In genomic region chr10:83219729-83220128, GRCm38 (mm10) we compare ENCODE assay signal across 8 mouse cellular contexts.
DNase-seq lines count a peak whose midpoint lies in the region.

No protein-coding gene starts in this region.

- 29% methylated on average over 12 of the region's 12 CpGs for WGBS in heart, embryonic 10.5 days

- H3K4me3 ChIP-seq in heart, embryonic 10.5 days = no peak overlapping the region

- 0 out of 2 replicates have a peak, but pooled peaks cover 6% of the 10 kb centered on the region for H3K4me1 ChIP-seq in heart, embryonic 10.5 days

- DNase-seq in A20 (ENCODE audit: low read depth, low spot score) = peak; percentile 61
- DNase-seq in T-cell, adult 2 months (ENCODE audit: low spot score) = peak; percentile 17
- DNase-seq in cerebellum, postnatal 4 days (ENCODE audit: low spot score in 2 of 2) = peak; percentile 48 to 70
- DNase-seq in heart, embryonic 10.5 days (ENCODE audit: low spot score) = peak; percentile 82
- DNase-seq in kidney, postnatal 14 days = peak; percentile 58
- DNase-seq in lung, postnatal 10 days = peak; percentile 77
- peak; percentile 60 for DNase-seq in ovary, postnatal 14 days (ENCODE audit: low spot score)
- DNase-seq in thymus, postnatal 36 days = peak; percentile 45 to 52

- no peaks in the 10 kb centered on the region for H3K36me3 ChIP-seq in heart, embryonic 10.5 days

- no peak overlapping the region for H3K27ac ChIP-seq in heart, embryonic 10.5 days

- no peaks in the 10 kb centered on the region for H3K27me3 ChIP-seq in heart, embryonic 10.5 days (ENCODE audit: insufficient read depth, poor library complexity, severe bottlenecking)

- no peaks in the 10 kb centered on the region for H3K9me3 ChIP-seq in heart, embryonic 10.5 days

Comparison
In these comparisons a context has a peak if more than half of its experiments do, and no peak if none do; other contexts are left out.
1. DNase-seq: peak in every context shown above with its lines; median percentile 82 in heart, embryonic 10.5 days; 77 in lung, postnatal 10 days; 61 in A20; 60 in ovary, postnatal 14 days; 59 in cerebellum, postnatal 4 days; 58 in kidney, postnatal 14 days; 48 in thymus, postnatal 36 days; 17 in T-cell, adult 2 months.